Mouse (Mus musculus) megakaryocyte progenitor cell, adult 5-6 weeks (primary cell): ENCODE measurements at regions not wholly inside any gene's neighbourhood (a gene's known extent, or its start where the extent isn't known, plus 50 kb on each side); places are given as distances from the start of the nearest gene placed in this dataset.

ENCODE experiments used
- ATAC-seq: replicated peaks from 2 replicates; pipeline ENCODE4 v1.8.0; 2016; ENCODE audit warnings: mild to moderate bottlenecking, moderate TSS enrichment, inconsistent platforms; ENCODE audit not compliant: poor library complexity

DNA sequence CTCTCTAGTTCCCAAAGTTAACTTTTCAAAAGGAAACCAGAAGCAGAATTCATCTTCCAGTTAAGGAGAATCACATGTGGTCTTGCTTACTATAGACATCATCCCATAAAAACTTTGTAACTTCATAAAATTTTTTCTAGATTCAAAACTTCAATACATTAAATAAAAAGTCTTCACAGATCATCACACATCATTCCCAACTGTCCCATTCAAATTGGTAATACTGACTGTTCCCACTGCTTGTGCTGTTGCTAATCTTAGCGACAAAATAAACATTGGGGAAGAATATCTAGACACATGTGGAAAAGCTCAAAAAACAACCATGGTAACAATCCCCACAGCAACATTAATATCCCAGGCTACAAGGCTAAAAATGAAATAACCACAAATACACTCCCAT is 210.0 kb upstream of the Lrrn1 start:
- ATAC-seq = no peak

GRCm38 (mm10) chr6:107350503-107350902 is 179.1 kb upstream of the Lrrn1 start:
- ATAC-seq = no peak

DNA sequence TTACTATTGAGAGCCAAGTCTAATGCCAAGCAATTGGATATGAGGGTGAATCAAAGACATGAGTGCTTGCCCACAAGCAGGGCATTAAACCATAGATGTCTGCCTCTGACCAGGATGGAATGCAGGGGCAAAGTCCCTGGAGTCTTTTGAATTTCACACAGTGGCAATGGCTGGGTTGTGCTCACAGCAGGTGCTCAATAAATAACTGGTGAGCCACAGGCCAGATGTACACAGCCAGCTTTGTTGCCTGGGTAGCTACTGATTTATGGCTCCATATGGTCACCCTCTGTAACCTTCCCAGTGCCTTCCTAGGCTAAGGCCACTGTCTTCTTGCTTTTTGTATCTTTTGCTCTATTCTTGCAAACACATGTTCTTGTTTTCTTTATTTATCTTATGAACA is 154.3 kb upstream of the Lrrn1 start:
- ATAC-seq = no peak

DNA sequence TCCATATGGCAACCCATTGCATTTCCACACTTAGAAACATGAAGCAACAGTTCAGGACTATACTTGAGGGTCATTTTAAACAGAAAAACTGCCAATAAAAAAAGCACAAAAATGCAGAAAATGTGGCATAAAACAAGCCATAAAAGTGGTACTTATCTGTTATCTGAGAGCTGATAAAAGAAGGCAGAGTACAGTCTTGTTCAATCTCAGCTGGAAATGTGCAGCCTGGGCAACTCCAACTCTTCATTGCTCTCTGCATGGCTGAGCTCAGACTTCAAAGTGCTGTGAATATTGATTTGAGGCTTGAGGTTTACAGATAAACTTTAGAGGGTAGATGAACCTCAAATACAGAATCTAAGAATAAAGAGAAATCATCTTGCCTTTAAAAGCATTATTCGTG is 151.1 kb upstream of the Lrrn1 start:
- no peak for ATAC-seq

- ATAC-seq = no peak
Observed at GRCm38 (mm10) chr6:107380621-107381020, 148.9 kb upstream of the Lrrn1 start.

DNA sequence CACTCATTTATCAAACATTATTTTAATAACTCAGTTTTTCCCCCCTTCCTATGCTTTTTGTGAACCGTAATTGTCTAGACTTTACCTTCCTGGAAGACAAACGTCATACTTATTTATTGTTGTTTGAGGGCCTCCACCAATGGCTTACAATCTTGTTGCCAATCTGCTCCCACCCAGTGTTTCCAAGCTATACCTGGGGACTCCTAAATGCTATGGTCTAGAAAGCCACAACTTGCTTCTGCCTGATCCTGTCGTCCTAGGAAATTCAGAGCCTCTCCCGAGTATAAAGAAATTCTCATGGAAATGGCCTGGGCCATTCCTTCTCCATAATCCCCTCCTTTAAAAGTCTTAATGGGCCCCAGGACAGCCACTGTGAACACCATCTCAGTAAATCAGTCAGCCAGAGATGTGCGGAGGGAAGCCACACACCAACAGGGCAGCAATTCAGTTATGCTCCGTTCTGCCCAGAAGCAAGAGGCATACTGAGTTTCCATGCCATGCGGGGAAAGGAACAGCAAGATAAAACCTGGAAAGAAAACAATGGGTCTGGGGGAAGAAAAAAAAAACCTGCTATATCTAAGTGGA is 143.4 kb upstream of the Lrrn1 start:
- ATAC-seq = no peak

DNA sequence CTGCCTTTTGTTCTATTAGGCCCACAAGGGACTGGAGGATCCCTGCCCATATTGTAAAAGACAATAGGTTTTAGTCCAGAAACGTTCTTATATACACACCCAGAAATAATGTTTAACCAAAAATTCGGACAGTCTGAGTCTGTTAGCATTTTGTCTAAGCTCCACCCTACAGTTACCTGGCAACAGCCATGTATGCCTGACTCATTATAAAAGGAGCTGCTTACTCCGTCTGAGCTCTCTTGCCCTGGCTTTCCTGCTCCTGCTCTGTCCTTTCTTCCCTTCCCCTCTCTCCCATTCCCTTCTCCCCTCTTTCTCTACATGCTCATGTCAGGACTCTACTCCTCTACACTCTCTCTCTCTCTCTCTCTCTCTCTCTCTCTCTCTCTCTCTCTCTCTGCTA is 139.7 kb upstream of the Lrrn1 start:
- ATAC-seq = no peak

- no peak for ATAC-seq
Observed at GRCm38 (mm10) chr6:107394611-107395010, 135.0 kb upstream of the Lrrn1 start.

DNA sequence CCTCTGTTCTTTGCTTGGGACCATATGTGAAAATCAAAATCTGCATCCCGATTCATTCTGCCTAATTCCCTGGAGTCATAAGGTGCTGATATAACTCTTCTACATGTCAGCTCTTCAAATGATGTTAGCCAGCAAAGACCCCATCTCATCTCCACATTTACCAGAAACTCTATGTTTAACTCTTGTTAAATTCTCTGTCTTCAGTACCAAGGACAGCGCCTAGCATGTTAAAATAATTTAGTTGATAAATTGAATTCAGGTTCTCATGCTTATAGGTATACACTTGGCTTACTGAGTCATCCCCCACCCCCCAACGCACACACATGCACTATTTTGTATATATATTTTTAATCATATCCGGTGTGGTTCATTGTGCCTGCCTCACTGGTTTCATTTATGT is 113.8 kb upstream of the Lrrn1 start:
- ATAC-seq = no peak

DNA sequence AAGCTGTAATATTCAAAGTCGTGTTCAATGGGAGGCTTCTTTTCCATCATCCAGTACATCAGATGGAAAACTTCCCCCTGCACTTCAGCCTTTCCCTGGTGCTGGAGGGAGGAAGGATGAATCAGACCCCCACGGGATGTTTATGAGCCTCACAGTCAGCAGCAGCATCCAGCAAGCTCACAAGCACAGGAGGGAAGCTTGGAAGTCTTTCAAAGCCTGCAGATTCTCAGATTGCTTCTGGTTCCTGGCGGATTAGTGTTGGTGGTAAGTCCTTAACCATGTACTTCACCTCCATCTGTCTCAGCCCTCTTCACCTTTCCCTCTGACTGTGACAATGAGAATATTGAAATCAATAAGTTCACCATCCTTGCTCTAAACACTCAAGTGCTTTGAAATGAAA is 107.5 kb upstream of the Lrrn1 start:
- no peak for ATAC-seq

DNA sequence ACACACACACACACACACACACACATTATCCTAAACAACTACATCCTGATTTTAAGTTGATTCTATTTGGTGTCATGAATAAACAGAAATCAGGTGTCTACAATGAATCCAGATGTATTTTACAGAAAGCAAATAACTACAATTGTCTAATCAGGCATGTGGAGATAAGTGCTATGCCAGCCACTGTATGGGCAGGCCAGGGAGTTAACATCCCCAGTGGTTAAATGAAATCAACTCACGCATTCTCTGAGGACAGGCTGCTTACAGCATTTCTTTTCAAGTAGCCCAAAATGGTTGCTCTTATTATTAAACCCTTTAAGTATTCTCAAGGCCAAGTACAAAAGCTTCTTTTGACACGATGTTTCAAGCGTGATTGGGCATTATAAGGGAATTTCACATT is 103.0 kb upstream of the Lrrn1 start:
- ATAC-seq = no peak

- no peak for ATAC-seq
Observed at GRCm38 (mm10) chr6:107431033-107431432, 98.5 kb upstream of the Lrrn1 start.

- no peak for ATAC-seq
Observed at GRCm38 (mm10) chr6:107442058-107442457, 87.5 kb upstream of the Lrrn1 start.

DNA sequence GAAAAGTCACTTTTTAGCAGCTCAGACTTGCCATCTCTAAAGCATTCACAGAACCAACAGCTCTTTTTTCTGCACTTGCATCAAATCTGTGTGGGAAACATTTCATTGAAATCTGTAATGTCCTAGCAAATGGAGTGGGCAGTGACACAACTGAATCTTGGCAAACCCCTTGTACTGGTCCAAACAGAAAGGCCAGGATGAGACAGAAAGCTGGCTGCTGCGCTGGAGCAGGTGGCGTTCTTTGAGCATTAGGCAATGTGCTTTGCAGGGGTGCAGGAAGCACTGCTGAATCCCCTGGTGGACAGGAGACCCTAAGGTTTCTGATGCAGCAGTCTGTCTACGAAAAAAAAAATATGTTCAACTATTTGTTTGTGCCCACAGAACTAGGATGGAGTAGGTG is 85.2 kb upstream of the Lrrn1 start:
- no peak for ATAC-seq

DNA sequence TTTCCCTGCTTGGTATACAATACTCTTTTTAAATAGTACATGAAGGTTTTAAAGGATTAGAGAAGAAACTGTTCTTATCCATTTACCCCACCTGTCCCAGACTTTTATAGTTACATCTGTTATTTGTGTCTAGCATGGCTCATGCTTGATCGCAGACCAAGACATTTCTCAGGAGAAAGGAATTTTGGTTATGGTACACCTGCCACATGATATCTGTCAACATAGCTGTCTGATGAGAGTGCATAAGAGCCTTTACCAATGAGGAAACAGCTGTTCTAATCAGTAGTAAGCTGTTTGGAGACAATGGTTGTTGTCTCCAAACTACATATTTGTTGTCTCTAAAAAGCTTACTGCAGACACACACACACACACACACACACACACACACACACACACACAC is 70.3 kb upstream of the Lrrn1 start:
- ATAC-seq = no peak

- no peak for ATAC-seq
Observed at GRCm38 (mm10) chr6:107462440-107462839, 67.1 kb upstream of the Lrrn1 start.

- ATAC-seq = no peak
Observed at GRCm38 (mm10) chr6:107473395-107473794, 56.2 kb upstream of the Lrrn1 start.

GRCm38 (mm10) chr6:107474125-107474524 is 55.4 kb upstream of the Lrrn1 start:
- ATAC-seq = no peak
